Mouse (Mus musculus): ENCODE measurements around the gene Arhgef15.

DNA sequence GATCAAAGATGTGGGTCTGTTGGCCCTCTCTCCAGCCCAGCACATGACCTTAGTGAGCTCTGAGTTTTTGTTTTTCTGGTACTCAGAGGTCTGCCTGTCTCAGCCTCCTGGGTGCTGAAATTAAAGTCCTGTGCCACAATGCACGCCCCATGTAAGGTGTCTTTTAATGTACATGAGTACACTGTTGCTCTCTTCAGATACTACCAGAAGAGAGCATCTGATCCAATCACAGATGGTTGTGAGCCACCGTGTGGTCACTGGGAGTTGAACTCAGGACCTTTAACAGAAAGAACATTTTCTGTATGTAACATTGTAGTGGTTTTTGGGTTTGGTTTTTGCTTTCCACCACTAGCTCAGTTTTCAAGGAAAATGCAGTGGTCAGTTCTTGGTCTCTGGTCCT, 53.5 kb downstream of the Arhgef15 start:
- TF ChIP-seq CTCF (IDR thresholded peaks at IDR 0.05; ENCODE audit: low read depth) (no peak), EP300 (optimal IDR thresholded peaks at IDR 0.05) (no peak)
